Mouse (Mus musculus) midbrain, postnatal 0 days (tissue): ENCODE data around the gene Slitrk1. TPM values are rescaled to one million over a fixed set of nuclear protein-coding genes. Genes with fewer than 3 reads are reported as not detected.

Experiments used
- ATAC-seq: fragments of 200-750 bp; cut with Nextera tagmentation; 2 replicates; pipeline ENCODE4 v1.8.0; 2017; ENCODE audit warnings: moderate number of reproducible peaks, mild to moderate bottlenecking, moderate TSS enrichment, moderate library complexity; ENCODE audit not compliant: low FRiP score
- DNase-seq: peaks from one replicate; pipeline ENCODE4 v3.0.0-alpha.2; 2015; ENCODE audit warnings: low spot score
- H3K27ac ChIP-seq: fragments of 300-500 bp; sonication (generic); 2 replicates; pipeline ENCODE4 v1.5.1; 2014; ENCODE audit warnings: low read depth, mild to moderate bottlenecking, low read length, mixed read lengths
- H3K27me3 ChIP-seq: fragments of 300-500 bp; sonication (generic); 2 replicates; pipeline ENCODE4 v1.6.1; 2014; ENCODE audit warnings: low read length, control low read depth, mixed read lengths; ENCODE audit not compliant: insufficient read depth
- H3K36me3 ChIP-seq: fragments of 300-500 bp; sonication (generic); 2 replicates; pipeline ENCODE4 v1.6.1; 2014; ENCODE audit warnings: low read length, control low read depth, mixed read lengths; ENCODE audit not compliant: insufficient read depth
- H3K4me1 ChIP-seq: fragments of 300-500 bp; sonication (generic); 2 replicates; pipeline ENCODE4 v1.6.1; 2014; ENCODE audit warnings: mild to moderate bottlenecking, control low read depth, antibody characterized with exemption, low read length, mixed read lengths; ENCODE audit not compliant: insufficient read depth
- H3K4me2 ChIP-seq: fragments of 300-500 bp; sonication (generic); 2 replicates; pipeline ENCODE4 v1.6.1; 2014; ENCODE audit warnings: low read depth, mild to moderate bottlenecking, low read length, mixed read lengths; ENCODE audit not compliant: poor library complexity, severe bottlenecking
- H3K4me3 ChIP-seq: fragments of 300-500 bp; sonication (generic); 2 replicates; pipeline ENCODE4 v1.5.1; 2014; ENCODE audit warnings: low read depth, mild to moderate bottlenecking, low read length, moderate library complexity
- H3K9ac ChIP-seq: fragments of 300-500 bp; sonication (generic); replicated peaks from 2 replicates; pipeline ENCODE4 v1.6.1; 2014; ENCODE audit warnings: mild to moderate bottlenecking, low read length, moderate library complexity, mixed read lengths; ENCODE audit not compliant: poor library complexity, severe bottlenecking
- H3K9me3 ChIP-seq: fragments of 300-500 bp; sonication (generic); 2 replicates; pipeline ENCODE4 v1.6.1; 2016; ENCODE audit warnings: low read length, control low read depth
- CTCF ChIP-seq: IDR thresholded peaks from 2 replicates; pipeline ENCODE4 v1.5.1; 2016; ENCODE audit warnings: antibody characterized with exemption, mild to moderate bottlenecking
- WGBS: fragments of 180-500 bp; shearing (Covaris S2); extraction: QIAGEN DNeasy Blood & Tissue Kit; methylation state at CpG from one replicate; pipeline ENCODE4 v1.1.7; 2014; 5-methylcytosine and 5-hydroxymethylcytosine counted together
- polyA plus RNA-seq: library from polyadenylated mRNA; unstranded; fragments of >200 nt; fragmentation: Nextera tagmentation; extraction: Ambion mirVana; gene quantifications from 2 replicates; pipeline ENCODE4 v1.2.1, GENCODE M21; 2015
- total RNA-seq: library from RNA; depleted of rRNA; stranded (reverse); fragments of >200 nt; gene quantifications from 2 replicates; pipeline ENCODE4 v1.2.3, GENCODE M21; 2014

Slitrk1 gene
- total and polyA plus RNA-seq, 2 experiments from 2014 or later = 27.2 to 41.8 TPM

DNA sequence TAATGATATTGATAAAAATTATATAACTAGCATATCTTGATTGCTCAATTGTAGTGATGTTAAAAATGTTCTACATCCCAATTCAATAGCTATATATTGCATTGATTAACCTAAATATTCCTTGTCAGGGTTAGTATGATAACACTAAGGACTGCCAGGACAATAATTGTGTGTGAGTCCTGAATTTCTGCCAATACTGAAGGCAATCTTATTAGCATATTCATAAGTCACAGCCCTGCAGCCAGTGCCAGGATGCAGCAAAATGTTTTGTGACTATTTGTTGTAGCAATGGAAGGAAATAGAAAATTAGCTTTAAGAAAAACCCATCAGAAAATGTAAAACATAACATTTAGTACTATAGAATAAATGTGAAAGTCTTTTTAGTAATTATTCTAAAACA, 49.3 kb downstream of the Slitrk1 start:
- no peak overlapping the region for H3K4me3 ChIP-seq
- H3K4me2 ChIP-seq = no peak overlapping the region
- no peak overlapping the region for H3K27ac ChIP-seq
- no peaks in the 10 kb centered on the region for H3K27me3 ChIP-seq
- no peak overlapping the region for H3K9ac ChIP-seq
- H3K9me3 ChIP-seq = no peaks in the 10 kb centered on the region
- no peak for ATAC-seq
- DNase-seq = no peak
- no peaks in the 10 kb centered on the region for H3K4me1 ChIP-seq
- H3K36me3 ChIP-seq = 0 out of 2 replicates have a peak, but pooled peaks cover 2% of the 10 kb centered on the region
- no peak for TF ChIP-seq CTCF

DNA sequence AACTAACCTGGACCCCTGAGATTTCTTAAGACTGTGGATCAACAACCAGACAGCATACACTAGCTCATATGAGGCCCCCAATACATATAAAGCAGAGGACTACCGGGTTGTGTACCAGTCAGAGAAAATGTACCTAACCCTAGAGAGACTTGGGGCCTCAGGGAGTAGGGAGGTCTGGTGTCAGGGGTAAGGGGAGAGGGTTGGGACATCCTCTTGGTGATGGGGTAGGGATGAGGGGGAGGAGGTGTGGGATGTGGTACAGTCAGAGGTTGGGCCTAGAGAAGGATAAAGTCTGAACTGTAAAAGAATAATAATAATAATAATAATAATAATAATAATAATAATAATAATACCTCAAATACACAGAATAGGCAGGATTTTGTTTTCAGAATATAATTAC, 54.6 kb downstream of the Slitrk1 start:
- ATAC-seq (no peak), DNase-seq (no peak)
- Histone ChIP-seq H3K36me3 (no peaks in the 10 kb centered on the region), H3K9ac (no peak overlapping the region), H3K4me1 (no peaks in the 10 kb centered on the region), H3K27me3 (no peaks in the 10 kb centered on the region), H3K4me2 (no peak overlapping the region), H3K4me3 (no peak overlapping the region), H3K27ac (no peak overlapping the region), H3K9me3 (no peaks in the 10 kb centered on the region)
- no peak for TF ChIP-seq CTCF
- 90% methylated on average over 1 of the region's 1 CpGs for WGBS
